ENCODE assay signal across 20 mouse cellular contexts in the genomic region with DNA sequence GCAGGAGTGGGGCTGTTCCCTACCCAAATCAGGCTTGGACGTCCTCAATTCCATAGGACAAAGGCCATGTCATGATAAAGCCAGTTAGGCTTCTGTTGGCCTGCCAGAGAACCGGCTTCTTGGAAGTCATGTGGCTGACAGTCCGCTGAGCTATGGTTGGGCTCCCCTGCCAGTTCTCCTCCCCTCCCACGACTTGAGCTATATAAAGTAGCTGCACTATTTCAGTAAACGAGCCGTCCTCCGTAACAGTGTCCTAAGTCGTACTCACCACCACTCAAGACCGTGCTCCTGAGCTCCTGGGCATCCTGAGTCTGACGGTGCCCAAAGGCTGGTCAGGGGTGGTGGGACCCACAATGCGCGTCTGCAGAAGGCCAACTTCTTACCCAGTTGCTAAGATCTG.
A peak's percentile ranks its signal among the peaks of the same experiment; 100 is the strongest.
DNase-seq lines count a peak whose midpoint lies in the region; ATAC-seq lines count a peak whose summit lies in the region.
"Had no signal": no experiment of that assay in that cellular context is flagged by ENCODE, and none has a peak within 500 bp of the region (broad histone marks: within the 10 kb centered on the region; RNA-seq: fewer than 3 reads in every experiment).

No protein-coding gene starts in this region.

- no peaks in the 10 kb centered on the region for H3K27me3 ChIP-seq in heart, embryonic 11.5 days (ENCODE audit: control insufficient read depth, insufficient read depth, low read length)
- H3K27me3 ChIP-seq: forebrain, embryonic 13.5 days; hindbrain, embryonic 13.5 days; liver, embryonic 15.5 days; megakaryocyte, embryonic 14.5 days had no signal

- H3K4me1 ChIP-seq in heart, embryonic 11.5 days (ENCODE audit: control insufficient read depth, insufficient read depth, low read length), result no peaks in the 10 kb centered on the region; the same call in 1 of the 2 replicates
- H3K4me1 ChIP-seq: embryonic facial prominence, embryonic 10.5 days; forebrain, embryonic 13.5 days; hindbrain, embryonic 13.5 days; liver, embryonic 15.5 days; megakaryocyte, embryonic 14.5 days had no signal

- intact Hi-C loops in heart, postnatal 14 days (cut with DNase I), result no loop called here

- H3K4me3 ChIP-seq in heart, embryonic 11.5 days (ENCODE audit: low read depth, low read length), result no peak overlapping the region
- H3K4me3 ChIP-seq: embryonic facial prominence, embryonic 10.5 days; forebrain, embryonic 13.5 days; hindbrain, embryonic 13.5 days; liver, embryonic 15.5 days; megakaryocyte, embryonic 14.5 days had no signal

- no peak overlapping the region for H3K27ac ChIP-seq in heart, embryonic 11.5 days (ENCODE audit: low read depth, low read length)
- H3K27ac ChIP-seq: embryonic facial prominence, embryonic 10.5 days; forebrain, embryonic 13.5 days; hindbrain, embryonic 13.5 days; liver, embryonic 15.5 days had no signal

- WGBS in heart, embryonic 11.5 days (ENCODE audit: insufficient replicate concordance), result 60% methylated on average over 12 of the region's 12 CpGs

- no peak overlapping the region for H3K9ac ChIP-seq in heart, embryonic 11.5 days (ENCODE audit: low read depth, low read length)
- H3K9ac ChIP-seq: forebrain, embryonic 13.5 days; hindbrain, embryonic 13.5 days; liver, embryonic 15.5 days had no signal

- H3K36me3 ChIP-seq in heart, embryonic 11.5 days (ENCODE audit: control insufficient read depth, insufficient read depth, low read length), result no peaks in the 10 kb centered on the region
- H3K36me3 ChIP-seq: embryonic facial prominence, embryonic 10.5 days; hindbrain, embryonic 13.5 days; liver, embryonic 15.5 days had no signal

- ATAC-seq in heart, embryonic 11.5 days (replicated peaks; ENCODE audit: insufficient number of reproducible peaks, low FRiP score, low TSS enrichment), result no peak
- ATAC-seq: forebrain, embryonic 13.5 days; midbrain, embryonic 16.5 days had no signal

- H3K9me3 ChIP-seq in heart, embryonic 11.5 days (replicated peaks; ENCODE audit: control insufficient read depth, low read length), result no peaks in the 10 kb centered on the region
- H3K9me3 ChIP-seq: embryonic facial prominence, embryonic 10.5 days; forebrain, embryonic 13.5 days; hindbrain, embryonic 13.5 days; liver, embryonic 15.5 days had no signal

- DNase-seq in heart, adult 18-20 months, result peak; percentile 36 to 55
- DNase-seq in brain, adult 2 months (ENCODE audit: low read depth, low spot score), result peak; percentile 79
- peak; percentile 29 for DNase-seq in heart, adult 8-10 months (ENCODE audit: low spot score)
- DNase-seq in heart, postnatal 14 days, result peak; percentile 4 to 13
- DNase-seq in adrenal gland, postnatal 14 days, result no peak
- no peak for DNase-seq in adrenal gland, postnatal 36 days
- no peak for DNase-seq in kidney, postnatal 36 days
- DNase-seq: cerebellum, postnatal 14 days; gastrocnemius, postnatal 25 days; kidney, adult 9 months; layer of hippocampus, postnatal 36 days; lung, postnatal 10 days; thymus, adult 18-20 months had no signal

- H3K4me2 ChIP-seq in heart, embryonic 11.5 days, result no peak overlapping the region
- H3K4me2 ChIP-seq: forebrain, embryonic 13.5 days; hindbrain, embryonic 13.5 days; liver, embryonic 15.5 days had no signal

Comparison
In these comparisons a context has a peak if more than half of its experiments do, and no peak if none do; other contexts are left out.
1. DNase-seq: peak in heart, adult 18-20 months (2 of 2), brain, adult 2 months (single experiment), heart, adult 8-10 months (single experiment) and heart, postnatal 14 days (2 of 2); none in adrenal gland, postnatal 14 days (single experiment), adrenal gland, postnatal 36 days (0 of 2) and kidney, postnatal 36 days (0 of 2).